Mouse (Mus musculus): ENCODE results near the gene Aak1. TPM values are rescaled to one million over a fixed set of nuclear protein-coding genes. Genes with fewer than 3 reads are reported as not detected.
"Not testable (repeated sequence)": the region's sequence is repeated elsewhere in the genome, so short reads cannot be mapped to it uniquely, and the experiment has no call there.

The Aak1 gene
- polyA plus RNA-seq, 1 experiment from 2014 or later: 23.3 TPM

DNA sequence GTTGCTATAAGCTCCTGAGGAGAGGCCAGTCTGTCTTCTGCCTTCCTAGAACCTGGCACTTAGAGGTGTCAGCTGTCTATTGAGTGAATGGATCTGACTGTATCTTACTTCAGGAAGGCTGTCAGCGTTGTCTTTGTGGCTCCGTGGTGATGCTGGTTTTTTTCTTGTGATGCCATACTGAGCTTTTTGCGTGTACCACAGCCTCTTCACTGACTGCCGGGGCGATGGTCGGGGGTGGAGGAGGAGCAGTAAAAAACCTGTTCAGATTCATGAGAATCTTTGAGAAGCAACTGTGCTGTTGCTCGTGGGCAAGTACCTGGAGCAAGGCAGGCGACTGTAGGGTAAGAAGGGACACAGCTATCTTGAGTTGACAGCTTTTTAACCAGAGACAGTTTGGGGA is 169.6 kb downstream of the Aak1 start:
- Histone ChIP-seq H3K27ac (replicated peaks in 1 of 2; ENCODE audit: control insufficient read depth in 1 of 2, insufficient read depth in 1 of 2, low read depth in 2 of 2, low read length in 2 of 2) (no peak overlapping the region), H3K9me3 (ENCODE audit: control insufficient read depth, low read length) (0 out of 2 replicates have a peak, but pooled peaks cover 6% of the 10 kb centered on the region), H3K4me2 (ENCODE audit: low read length) (no peak overlapping the region), H3K4me3 (ENCODE audit: control insufficient read depth in 1 of 2, insufficient read depth in 1 of 2, low read depth in 1 of 2, low read length in 2 of 2) (no peak overlapping the region), H3K4me1 (ENCODE audit: control insufficient read depth in 2 of 2, insufficient read depth in 2 of 2, low read length in 2 of 2) (no peaks in the 10 kb centered on the region), H3K27me3 (ENCODE audit: control insufficient read depth, insufficient read depth, low read length) (no peaks in the 10 kb centered on the region), H3K36me3 (ENCODE audit: control insufficient read depth, insufficient read depth, low read length) (peaks cover 88% of the 10 kb centered on the region), H3K9ac (ENCODE audit: low read length) (no peak overlapping the region)
- no peak for ATAC-seq (ENCODE audit: insufficient number of reproducible peaks, insufficient read depth, low FRiP score, low read depth)
- 88% methylated on average over 8 of the region's 8 CpGs for WGBS

- H3K9ac ChIP-seq (ENCODE audit: low read length): no peak overlapping the region
These were observed 172.5 kb downstream of the Aak1 start for GRCm38 (mm10) chr6:87021791-87022190.

GRCm38 (mm10) chr6:87026980-87027379 is 177.7 kb downstream of the Aak1 start:
- no peaks in the 10 kb centered on the region for H3K27me3 ChIP-seq (ENCODE audit: control insufficient read depth, insufficient read depth, low read length)
- no peak overlapping the region for H3K4me3 ChIP-seq (ENCODE audit: control insufficient read depth in 1 of 2, insufficient read depth in 1 of 2, low read depth in 1 of 2, low read length in 2 of 2)
- peaks cover 2 to 4% of the 10 kb centered on the region in 2 experiments; a peak in 1 of 4 replicates for H3K4me1 ChIP-seq (ENCODE audit: control insufficient read depth in 2 of 2, insufficient read depth in 2 of 2, low read length in 2 of 2)
- H3K9me3 ChIP-seq (ENCODE audit: control insufficient read depth, low read length): no peaks in the 10 kb centered on the region
- H3K9ac ChIP-seq (ENCODE audit: low read length): no peak overlapping the region
- peaks cover 77% of the 10 kb centered on the region for H3K36me3 ChIP-seq (ENCODE audit: control insufficient read depth, insufficient read depth, low read length)
- ATAC-seq (ENCODE audit: insufficient number of reproducible peaks, insufficient read depth, low FRiP score, low read depth): no peak
- no peak overlapping the region for H3K27ac ChIP-seq (replicated peaks in 1 of 2; ENCODE audit: control insufficient read depth in 1 of 2, insufficient read depth in 1 of 2, low read depth in 2 of 2, low read length in 2 of 2)
- no peak overlapping the region for H3K4me2 ChIP-seq (ENCODE audit: low read length)
- 83% methylated on average over 7 of the region's 7 CpGs for WGBS

More at GRCm38 (mm10) chr6:87021791-87022190, 172.5 kb downstream of the Aak1 start:
- Histone ChIP-seq H3K27ac (replicated peaks in 1 of 2; ENCODE audit: control insufficient read depth in 1 of 2, insufficient read depth in 1 of 2, low read depth in 2 of 2, low read length in 2 of 2) (no peak overlapping the region), H3K36me3 (ENCODE audit: control insufficient read depth, insufficient read depth, low read length) (peaks cover 96% of the 10 kb centered on the region), H3K4me1 (ENCODE audit: control insufficient read depth in 2 of 2, insufficient read depth in 2 of 2, low read length in 2 of 2) (peaks cover 2 to 4% of the 10 kb centered on the region in 2 experiments; a peak in 1 of 4 replicates), H3K4me3 (ENCODE audit: control insufficient read depth in 1 of 2, insufficient read depth in 1 of 2, low read depth in 1 of 2, low read length in 2 of 2) (no peak overlapping the region), H3K9me3 (ENCODE audit: control insufficient read depth, low read length) (0 out of 2 replicates have a peak, but pooled peaks cover 6% of the 10 kb centered on the region), H3K4me2 (ENCODE audit: low read length) (no peak overlapping the region), H3K27me3 (ENCODE audit: control insufficient read depth, insufficient read depth, low read length) (no peaks in the 10 kb centered on the region)
- WGBS: 98% methylated on average over 12 of the region's 12 CpGs
- ATAC-seq (ENCODE audit: insufficient number of reproducible peaks, insufficient read depth, low FRiP score, low read depth): no peak

- Histone ChIP-seq H3K27ac (replicated peaks in 1 of 2; ENCODE audit: control insufficient read depth in 1 of 2, insufficient read depth in 1 of 2, low read depth in 2 of 2, low read length in 2 of 2) (no peak overlapping the region), H3K4me1 (ENCODE audit: control insufficient read depth in 2 of 2, insufficient read depth in 2 of 2, low read length in 2 of 2) (peaks cover 2 to 4% of the 10 kb centered on the region in 2 experiments; a peak in 1 of 4 replicates), H3K9ac (ENCODE audit: low read length) (no peak overlapping the region), H3K4me2 (ENCODE audit: low read length) (no peak overlapping the region), H3K9me3 (ENCODE audit: control insufficient read depth, low read length) (no peaks in the 10 kb centered on the region), H3K27me3 (ENCODE audit: control insufficient read depth, insufficient read depth, low read length) (no peaks in the 10 kb centered on the region), H3K4me3 (ENCODE audit: control insufficient read depth in 1 of 2, insufficient read depth in 1 of 2, low read depth in 1 of 2, low read length in 2 of 2) (no peak overlapping the region), H3K36me3 (ENCODE audit: control insufficient read depth, insufficient read depth, low read length) (peaks cover 60% of the 10 kb centered on the region)
- ATAC-seq (ENCODE audit: insufficient number of reproducible peaks, insufficient read depth, low FRiP score, low read depth): no peak
These were observed 179.6 kb downstream of the Aak1 start for GRCm38 (mm10) chr6:87028881-87029280.

GRCm38 (mm10) chr6:87031310-87031709 is 182.0 kb downstream of the Aak1 start:
- not testable (repeated sequence) for H3K4me1 ChIP-seq (ENCODE audit: control insufficient read depth in 2 of 2, insufficient read depth in 2 of 2, low read length in 2 of 2); H3K27ac ChIP-seq (replicated peaks in 1 of 2; ENCODE audit: control insufficient read depth in 1 of 2, insufficient read depth in 1 of 2, low read depth in 2 of 2, low read length in 2 of 2); H3K4me3 ChIP-seq (ENCODE audit: control insufficient read depth in 1 of 2, insufficient read depth in 1 of 2, low read depth in 1 of 2, low read length in 2 of 2); H3K4me2 ChIP-seq (ENCODE audit: low read length); ATAC-seq (ENCODE audit: insufficient number of reproducible peaks, insufficient read depth, low FRiP score, low read depth); H3K27me3 ChIP-seq (ENCODE audit: control insufficient read depth, insufficient read depth, low read length); H3K9me3 ChIP-seq (ENCODE audit: control insufficient read depth, low read length); H3K9ac ChIP-seq (ENCODE audit: low read length)
- H3K36me3 ChIP-seq (ENCODE audit: control insufficient read depth, insufficient read depth, low read length): peaks cover 36% of the 10 kb centered on the region
- 93% methylated on average over 7 of the region's 7 CpGs for WGBS

- no peaks in the 10 kb centered on the region for H3K27me3 ChIP-seq (ENCODE audit: control insufficient read depth, insufficient read depth, low read length)
- 46% methylated on average over 3 of the region's 3 CpGs for whole genome bisulfite sequencing
- ATAC-seq (ENCODE audit: insufficient number of reproducible peaks, insufficient read depth, low FRiP score, low read depth): no peak
These were observed 183.1 kb downstream of the Aak1 start for GRCm38 (mm10) chr6:87032401-87032800.

DNA sequence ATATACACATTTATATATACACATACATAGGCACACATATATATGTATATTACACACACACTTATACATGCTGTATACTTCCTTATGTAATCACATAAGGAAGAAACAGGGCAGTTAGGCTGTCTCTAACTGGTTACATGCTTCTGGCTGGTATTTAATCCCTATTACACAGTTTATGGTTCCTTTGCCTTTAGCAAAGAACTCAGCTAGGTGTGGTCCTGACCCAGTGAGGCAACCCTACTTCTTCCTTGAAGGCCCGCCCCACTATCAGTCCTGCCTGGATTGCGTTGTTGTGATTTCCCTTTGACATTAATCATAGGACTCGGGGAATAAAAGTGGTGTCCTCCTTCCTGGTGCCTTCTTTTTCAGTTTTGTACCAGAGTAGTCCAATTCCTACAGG is 185.1 kb downstream of the Aak1 start:
- Histone ChIP-seq H3K4me3 (ENCODE audit: control insufficient read depth in 1 of 2, insufficient read depth in 1 of 2, low read depth in 1 of 2, low read length in 2 of 2) (no peak overlapping the region), H3K27ac (replicated peaks in 1 of 2; ENCODE audit: control insufficient read depth in 1 of 2, insufficient read depth in 1 of 2, low read depth in 2 of 2, low read length in 2 of 2) (no peak overlapping the region), H3K36me3 (ENCODE audit: control insufficient read depth, insufficient read depth, low read length) (peaks cover 7% of the 10 kb centered on the region), H3K27me3 (ENCODE audit: control insufficient read depth, insufficient read depth, low read length) (no peaks in the 10 kb centered on the region), H3K9me3 (ENCODE audit: control insufficient read depth, low read length) (0 out of 2 replicates have a peak, but pooled peaks cover 7% of the 10 kb centered on the region), H3K4me2 (ENCODE audit: low read length) (no peak overlapping the region), H3K9ac (ENCODE audit: low read length) (no peak overlapping the region), H3K4me1 (ENCODE audit: control insufficient read depth in 2 of 2, insufficient read depth in 2 of 2, low read length in 2 of 2) (no peaks in the 10 kb centered on the region)
- WGBS: 79% methylated on average over 3 of the region's 3 CpGs
- ATAC-seq (ENCODE audit: insufficient number of reproducible peaks, insufficient read depth, low FRiP score, low read depth): no peak

More at GRCm38 (mm10) chr6:87032401-87032800, 183.1 kb downstream of the Aak1 start:
- peaks cover 26% of the 10 kb centered on the region for H3K36me3 ChIP-seq (ENCODE audit: control insufficient read depth, insufficient read depth, low read length)
- H3K4me3 ChIP-seq (ENCODE audit: control insufficient read depth in 1 of 2, insufficient read depth in 1 of 2, low read depth in 1 of 2, low read length in 2 of 2): no peak overlapping the region
- H3K9me3 ChIP-seq (ENCODE audit: control insufficient read depth, low read length): 0 out of 2 replicates have a peak, but pooled peaks cover 7% of the 10 kb centered on the region
- no peak overlapping the region for H3K4me2 ChIP-seq (ENCODE audit: low read length)
- H3K27ac ChIP-seq (replicated peaks in 1 of 2; ENCODE audit: control insufficient read depth in 1 of 2, insufficient read depth in 1 of 2, low read depth in 2 of 2, low read length in 2 of 2): no peak overlapping the region
- H3K4me1 ChIP-seq (ENCODE audit: control insufficient read depth in 2 of 2, insufficient read depth in 2 of 2, low read length in 2 of 2): no peaks in the 10 kb centered on the region
- H3K9ac ChIP-seq (ENCODE audit: low read length): no peak overlapping the region

Measured in heart, embryonic 14.5 days (tissue).